Mouse (Mus musculus) liver, embryonic 14.5 days (tissue): ENCODE results near the gene Cd2. TPM values are rescaled to one million over a fixed set of nuclear protein-coding genes. Genes with fewer than 3 reads are reported as not detected.

ENCODE experiments used
- ATAC-seq: fragments of 200-750 bp; cut with Nextera tagmentation; 2 replicates; pipeline ENCODE4 v1.8.0; 2017; ENCODE audit warnings: moderate number of reproducible peaks, mild to moderate bottlenecking, moderate library complexity; ENCODE audit not compliant: insufficient read depth
- DNase-seq, 3 experiments: peaks; one replicate each; pipeline ENCODE4 v3.0.0-alpha.2; 2012 to 2013; ENCODE audit warnings: low read depth in 3 of 3, low spot score in 3 of 3
- H3K27ac ChIP-seq: fragments of 300-500 bp; sonication (generic); 2 replicates; pipeline ENCODE4 v1.5.1; 2014; ENCODE audit warnings: moderate library complexity, mild to moderate bottlenecking, control low read depth, inconsistent platforms
- H3K27me3 ChIP-seq: fragments of 300-500 bp; sonication (generic); 2 replicates; pipeline ENCODE4 v1.6.1; 2014; ENCODE audit warnings: mild to moderate bottlenecking, low read length, moderate library complexity; ENCODE audit not compliant: control insufficient read depth, insufficient read depth
- H3K36me3 ChIP-seq: fragments of 300-500 bp; sonication (generic); replicated peaks from 2 replicates; pipeline ENCODE4 v1.6.1; 2014; ENCODE audit warnings: low read depth; ENCODE audit not compliant: control insufficient read depth, insufficient read depth
- H3K4me1 ChIP-seq, 2 experiments: fragments of 200-500 bp in 1 of 2; fragments of 300-500 bp in 1 of 2; sonication (generic) in 1 of 2; replicated peaks; 2 replicates each; pipeline ENCODE4 v1.6.1; 2012 to 2014; ENCODE audit warnings: antibody characterized with exemption in 1 of 2, inconsistent platforms in 1 of 2, low read length in 1 of 2; ENCODE audit not compliant: control insufficient read depth in 2 of 2, insufficient read depth in 2 of 2
- H3K4me2 ChIP-seq: fragments of 300-500 bp; sonication (generic); 2 replicates; pipeline ENCODE4 v1.6.1; 2014; ENCODE audit warnings: low read depth, mild to moderate bottlenecking, control low read depth, moderate library complexity
- H3K4me3 ChIP-seq, 2 experiments: fragments of 200-500 bp in 1 of 2; fragments of 300-500 bp in 1 of 2; sonication (generic) in 1 of 2; 2 replicates each; pipeline ENCODE4 v1.5.1; 2012 to 2014; ENCODE audit warnings: low read depth in 2 of 2, low read length in 2 of 2, mild to moderate bottlenecking in 2 of 2, control low read depth in 1 of 2, inconsistent platforms in 1 of 2, moderate library complexity in 1 of 2; ENCODE audit not compliant: insufficient read depth in 1 of 2
- H3K9ac ChIP-seq: fragments of 300-500 bp; sonication (generic); replicated peaks from 2 replicates; pipeline ENCODE4 v1.6.1; 2014; ENCODE audit warnings: mild to moderate bottlenecking, control low read depth, moderate library complexity
- H3K9me3 ChIP-seq: fragments of 300-500 bp; sonication (generic); 2 replicates; pipeline ENCODE4 v1.6.1; 2016; ENCODE audit warnings: low read length, mixed read lengths; ENCODE audit not compliant: control insufficient read depth
- CTCF ChIP-seq: IDR thresholded peaks from 2 replicates; pipeline ENCODE4 v1.5.1; 2016; ENCODE audit warnings: antibody characterized with exemption, low read depth, control low read depth
- EP300 ChIP-seq: IDR thresholded peaks from 2 replicates; pipeline ENCODE4 v1.6.1; 2016; ENCODE audit warnings: antibody characterized with exemption, low read depth
- WGBS: fragments of 180-500 bp; shearing (Covaris S2); extraction: QIAGEN DNeasy Blood & Tissue Kit; methylation state at CpG from one replicate; pipeline ENCODE4 v1.1.7; 2014; ENCODE audit not compliant: insufficient replicate concordance; 5-methylcytosine and 5-hydroxymethylcytosine counted together
- polyA plus RNA-seq, 2 experiments: library from polyadenylated mRNA; depleted of rRNA in 1 of 2; stranded (reverse) in 1 of 2; unstranded in 1 of 2; fragments of >200 nt; fragmentation: Nextera tagmentation in 1 of 2; extraction: Ambion mirVana in 1 of 2; gene quantifications; 2 replicates each; pipeline versions ENCODE4 v1.2.1 to v1.2.3; 2012 to 2014

Gene Cd2
- polyA plus RNA-seq, 2 experiments = not detected

DNA sequence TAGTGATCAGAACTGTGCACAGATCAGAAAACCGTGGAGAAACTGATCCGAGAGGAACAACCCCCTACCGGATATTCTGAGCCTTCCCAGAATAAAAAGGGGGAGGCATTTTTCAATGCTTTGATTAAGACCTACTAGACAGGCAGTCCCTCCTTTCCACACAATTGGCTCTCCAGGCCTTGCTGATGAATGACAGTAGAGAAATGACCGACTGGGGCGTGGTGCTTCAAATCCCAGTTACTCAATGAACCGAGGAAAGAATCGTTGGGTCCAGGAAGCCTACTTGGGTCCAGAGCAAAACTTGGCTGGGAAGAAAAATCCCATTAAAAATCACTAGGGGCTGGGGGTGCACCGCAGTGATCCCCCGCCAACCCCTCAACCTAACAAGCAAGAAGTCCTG, 57.5 kb downstream of the Cd2 start:
- Histone ChIP-seq H3K9me3 (no peaks in the 10 kb centered on the region), H3K4me1 (no peaks in the 10 kb centered on the region), H3K36me3 (no peaks in the 10 kb centered on the region), H3K4me3 (no peak overlapping the region), H3K9ac (no peak overlapping the region), H3K4me2 (no peak overlapping the region), H3K27ac (no peak overlapping the region), H3K27me3 (no peaks in the 10 kb centered on the region)
- TF ChIP-seq EP300 = no peak
- no peak for TF ChIP-seq CTCF
- no peak for DNase-seq
- ATAC-seq = no peak
- WGBS = 68% methylated on average over 9 of the region's 9 CpGs

DNA sequence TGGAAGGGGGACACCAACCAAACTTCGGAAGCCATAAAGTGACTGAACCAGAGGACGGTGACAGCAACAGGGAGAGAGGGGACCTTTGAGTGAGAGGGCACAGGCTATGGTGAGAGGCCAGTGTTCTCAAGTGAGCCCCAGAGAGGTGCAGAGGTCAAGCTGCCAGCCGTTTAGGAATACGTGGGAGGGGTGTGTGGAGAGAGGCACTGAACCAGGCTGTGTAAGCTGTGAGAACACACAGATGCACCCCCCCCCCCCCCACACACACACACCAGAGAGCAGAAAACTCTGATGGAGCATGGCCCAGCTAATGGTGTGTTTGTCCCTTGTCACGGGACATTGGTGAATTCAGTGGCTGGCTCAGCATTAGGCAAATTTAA, 58.2 kb downstream of the Cd2 start:
- no peaks in the 10 kb centered on the region for H3K27me3 ChIP-seq
- DNase-seq (no peak), ATAC-seq (no peak)
- no peaks in the 10 kb centered on the region for H3K36me3 ChIP-seq
- H3K4me1 ChIP-seq = no peaks in the 10 kb centered on the region
- no peaks in the 10 kb centered on the region for H3K9me3 ChIP-seq
- WGBS = 64% methylated on average over 5 of the region's 5 CpGs
- no peak overlapping the region for H3K4me3 ChIP-seq
- no peak overlapping the region for H3K4me2 ChIP-seq
- H3K27ac ChIP-seq = no peak overlapping the region
- no peak for TF ChIP-seq CTCF
- no peak for TF ChIP-seq EP300
- H3K9ac ChIP-seq = no peak overlapping the region

DNA sequence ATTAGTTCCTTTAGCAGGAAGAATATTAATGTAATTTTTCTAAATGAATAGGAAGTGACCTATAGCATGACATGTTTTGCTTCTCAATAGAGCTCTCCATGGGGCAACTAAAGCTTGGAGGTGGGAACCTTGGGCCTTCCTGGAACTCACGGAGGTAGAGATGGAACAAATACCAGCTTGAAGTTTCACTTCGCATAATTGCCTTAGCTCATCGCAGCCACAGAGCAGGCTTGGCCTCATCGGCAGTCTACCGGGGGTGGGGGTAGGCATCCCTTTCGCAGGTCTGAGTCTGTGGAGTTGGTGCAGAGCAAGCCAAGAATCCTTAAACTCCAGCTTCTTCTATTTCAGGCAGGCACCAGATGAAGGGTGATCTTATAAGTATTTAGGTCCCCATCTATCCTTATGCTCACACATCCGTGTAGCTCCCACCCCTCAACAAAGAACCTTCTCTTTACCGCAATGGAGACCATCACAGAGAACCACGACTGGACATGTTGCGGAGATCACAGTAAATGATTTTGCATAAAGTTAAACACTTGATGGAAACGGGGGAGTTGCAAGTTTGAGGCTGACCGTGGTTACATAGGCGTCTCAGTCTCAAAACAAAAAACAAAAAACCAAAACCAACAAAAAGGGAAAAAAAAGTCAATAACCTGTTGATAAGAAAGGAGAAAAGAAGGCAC, 58.7 kb downstream of the Cd2 start:
- Histone ChIP-seq H3K27me3 (no peaks in the 10 kb centered on the region), H3K36me3 (no peaks in the 10 kb centered on the region), H3K27ac (no peak overlapping the region), H3K9me3 (no peaks in the 10 kb centered on the region), H3K4me1 (no peaks in the 10 kb centered on the region), H3K4me3 (no peak overlapping the region), H3K4me2 (no peak overlapping the region), H3K9ac (no peak overlapping the region)
- DNase-seq (no peak), ATAC-seq (no peak)
- TF ChIP-seq CTCF = no peak
- 70% methylated on average over 13 of the region's 13 CpGs for WGBS

DNA sequence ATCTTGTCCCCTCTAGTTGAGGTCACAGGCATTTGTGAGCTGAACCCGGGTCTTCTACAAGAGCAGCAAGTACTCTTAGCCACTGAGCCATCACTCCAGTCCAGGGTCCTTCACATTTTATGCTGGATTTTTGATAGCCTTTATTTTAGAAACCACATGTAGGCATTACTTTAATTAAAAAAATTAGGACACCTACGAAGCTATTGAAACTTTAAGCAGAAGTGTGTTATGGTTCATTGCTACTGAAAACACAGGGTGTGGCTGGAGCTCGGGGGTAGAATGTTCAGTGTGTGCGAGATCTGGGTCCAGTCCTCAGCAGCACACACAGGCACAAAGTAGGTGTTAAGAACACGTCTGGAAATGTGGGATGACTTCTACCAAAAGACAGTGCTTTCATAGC, 59.7 kb downstream of the Cd2 start:
- Histone ChIP-seq H3K36me3 (no peaks in the 10 kb centered on the region), H3K27me3 (no peaks in the 10 kb centered on the region), H3K4me3 (no peak overlapping the region), H3K9ac (no peak overlapping the region), H3K9me3 (no peaks in the 10 kb centered on the region), H3K4me1 (no peaks in the 10 kb centered on the region), H3K4me2 (no peak overlapping the region), H3K27ac (no peak overlapping the region)
- WGBS = 62% methylated on average over 5 of the region's 5 CpGs
- no peak for DNase-seq
- no peak for TF ChIP-seq EP300
- TF ChIP-seq CTCF = no peak
- ATAC-seq = no peak

Other genes starting within 250 kb of the Cd2 start
- gene Ptgfrn, start 177.7 kb downstream of the Cd2 start, polyA plus RNA-seq (2012; rRNA removed) = 0.96 and 1.2 TPM in 2 replicates
- 0.29 and 0.38 TPM in 2 replicates for gene Ptgfrn, start 177.7 kb downstream of the Cd2 start, polyA plus RNA-seq (2014; fragmentation: Nextera tagmentation; extraction: Ambion mirVana)
- gene Igsf3, start 89.1 kb upstream of the Cd2 start, polyA plus RNA-seq (2012; rRNA removed) = 1.2 and 1.3 TPM in 2 replicates
- 3.2 TPM in 2 replicates for gene Igsf3, start 89.1 kb upstream of the Cd2 start, polyA plus RNA-seq (2014; fragmentation: Nextera tagmentation; extraction: Ambion mirVana)